Comparison of ENCODE assay signal across 9 mouse cellular contexts in the genomic region with DNA sequence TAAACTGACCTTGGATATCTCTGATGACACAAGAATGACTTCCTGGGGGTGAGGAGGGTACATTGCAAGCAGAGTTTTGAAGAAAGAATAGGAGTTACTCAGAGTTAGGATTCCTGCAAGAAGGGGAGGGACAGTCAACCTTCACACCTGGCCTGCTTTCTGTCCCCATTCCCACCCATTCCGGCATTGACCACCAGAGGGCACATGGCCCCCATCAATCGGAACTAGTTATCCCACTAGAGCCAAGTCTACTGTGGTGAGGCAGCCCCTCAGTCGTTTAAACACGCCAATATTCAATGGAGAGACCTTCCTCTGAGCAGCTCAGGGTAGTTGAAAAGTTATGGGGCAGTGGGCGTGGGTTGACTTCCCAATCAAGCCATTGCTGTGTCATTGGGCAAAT. TPM values are rescaled to one million over a fixed set of nuclear protein-coding genes. Genes with fewer than 3 reads are reported as not detected.
DNase-seq lines count a peak whose midpoint lies in the region; ATAC-seq and TF ChIP-seq lines count a peak whose summit lies in the region.
"Had no signal": no experiment of that assay in that cellular context is flagged by ENCODE, and none has a peak within 500 bp of the region (broad histone marks: within the 10 kb centered on the region; RNA-seq: fewer than 3 reads in every experiment).

No protein-coding gene starts in this region.

- DNase-seq in CH12.LX (ENCODE audit: extremely low read depth), result peak; percentile 61
- peak; percentile 75 for DNase-seq in adrenal gland, adult 2 months
- peak; percentile 79 to 84 for DNase-seq in heart, postnatal 10 days
- peak; percentile 69 to 78 for DNase-seq in layer of hippocampus, postnatal 36 days
- peak; percentile 83 to 88 for DNase-seq in right cerebral cortex, adult 2 months (ENCODE audit: low spot score in 2 of 2)
- peak; percentile 55 to 75 for DNase-seq in urinary bladder, postnatal 4 days (ENCODE audit: low spot score in 2 of 2)

- H3K36me3 ChIP-seq in CH12.LX (replicated peaks in 1 of 2; ENCODE audit: control insufficient read depth in 1 of 2, insufficient read depth in 1 of 2, low read length in 1 of 2), result peaks cover 0 to 18% of the 10 kb centered on the region in 2 experiments
- H3K36me3 ChIP-seq in embryonic facial prominence, embryonic 12.5 days, result no peaks in the 10 kb centered on the region

- no peak overlapping the region for H3K9ac ChIP-seq in CH12.LX (ENCODE audit: insufficient read depth, low read depth)
- H3K9ac ChIP-seq in embryonic facial prominence, embryonic 12.5 days, result no peak overlapping the region

- peaks cover 30% of the 10 kb centered on the region for H3K79me2 ChIP-seq in CH12.LX (replicated peaks; ENCODE audit: control insufficient read depth, extremely low read depth, insufficient read depth, poor library complexity, severe bottlenecking)

- H3K4me2 ChIP-seq in CH12.LX (ENCODE audit: insufficient read depth, low read depth, poor library complexity, severe bottlenecking), result no peak overlapping the region
- H3K4me2 ChIP-seq in embryonic facial prominence, embryonic 12.5 days (replicated peaks), result peak overlapping the region; percentile 79; the same call in 1 of the 2 replicates

- no peak for TF ChIP-seq POLR2A in CH12.LX (IDR thresholded peaks at IDR 0.05; ENCODE audit: low read depth, low read length)

- peak; percentile 84 for TF ChIP-seq RAD21 in CH12.LX (IDR thresholded peaks at IDR 0.05; ENCODE audit: low read depth, low read length)

- peak; percentile 83 to 91 for TF ChIP-seq CTCF in CH12.LX (conservative IDR thresholded peaks at IDR 0.05 in 1 of 2, IDR thresholded peaks at IDR 0.05 in 1 of 2; ENCODE audit: low read depth in 2 of 2, low read length in 2 of 2)

- peaks cover 22 to 43% of the 10 kb centered on the region in 2 experiments for H3K4me1 ChIP-seq in CH12.LX (ENCODE audit: control insufficient read depth in 1 of 2, insufficient read depth in 2 of 2)
- peaks cover 27% of the 10 kb centered on the region for H3K4me1 ChIP-seq in embryonic facial prominence, embryonic 12.5 days

- intact Hi-C loops in heart, postnatal 10 days (cut with DNase I), result loop anchor here (1.0 to 2.0 kb wide), 2 partner anchors 20 to 44 kb away; no protein-coding TSS in a partner anchor

- ATAC-seq in embryonic facial prominence, embryonic 12.5 days (ENCODE audit: insufficient number of reproducible peaks, insufficient read depth, low FRiP score, low TSS enrichment), result no peak
- ATAC-seq in megakaryocyte progenitor cell, adult 5-6 weeks (replicated peaks; ENCODE audit: poor library complexity), result peak; percentile 48

- peaks cover 2% of the 10 kb centered on the region for H3K27me3 ChIP-seq in CH12.LX (replicated peaks)
- no peaks in the 10 kb centered on the region for H3K27me3 ChIP-seq in embryonic facial prominence, embryonic 12.5 days

- H3K4me3 ChIP-seq in CH12.LX (replicated peaks in 1 of 3; ENCODE audit: low read depth in 2 of 3, low read length in 2 of 3, poor library complexity in 1 of 3), result no peak overlapping the region
- no peak overlapping the region for H3K4me3 ChIP-seq in embryonic facial prominence, embryonic 12.5 days

- dilution Hi-C loops in CH12.LX (cut with MboI; ENCODE audit: extremely low pct_ligation_motif_present, extremely low pct_unique_long_range_greater_than_20kb, low sequenced_read_pairs), result no loop called here

- no peak for TF ChIP-seq EP300 in CH12.LX (IDR thresholded peaks at IDR 0.05; ENCODE audit: low read length)

- peaks cover 8% of the 10 kb centered on the region for H3K9me3 ChIP-seq in CH12.LX (replicated peaks; ENCODE audit: low read length)
- no peaks in the 10 kb centered on the region for H3K9me3 ChIP-seq in embryonic facial prominence, embryonic 12.5 days

- in situ Hi-C loops in CH12.LX (cut with MboI; ENCODE audit: low pct_ligation_motif_present, low pct_unique_long_range_greater_than_20kb, low sequenced_read_pairs), result no loop called here

- 4% methylated on average over 5 of the region's 5 CpGs for WGBS in embryonic facial prominence, embryonic 12.5 days

- no peak overlapping the region for H3K27ac ChIP-seq in CH12.LX (ENCODE audit: insufficient read depth, low read depth)
- 0 out of 2 replicates have a peak overlapping the region, but pooled peaks have one; percentile 1 for H3K27ac ChIP-seq in embryonic facial prominence, embryonic 12.5 days

TF ChIP-seq in CH12.LX, 34 proteins besides CTCF, POLR2A, EP300 and RAD21:
- TF ChIP-seq POLR2AphosphoS2 (IDR thresholded peaks at IDR 0.05; ENCODE audit: low read depth, low read length), result no peak
- TF ChIP-seq JUND (conservative IDR thresholded peaks at IDR 0.05; ENCODE audit: low read depth, low read length), result no peak
- no peak for TF ChIP-seq NRF1 (IDR thresholded peaks at IDR 0.05; ENCODE audit: low read depth, low read length)
- TF ChIP-seq SMC3 (IDR thresholded peaks at IDR 0.05; ENCODE audit: low read depth, low read length), result peak; percentile 88
- TF ChIP-seq HCFC1 (IDR thresholded peaks at IDR 0.05; ENCODE audit: low read depth, low read length), result no peak
- 0 out of 2 replicates have a peak, but pooled peaks have one; percentile 30 for TF ChIP-seq IRF4 (IDR thresholded peaks at IDR 0.05; ENCODE audit: low read depth, low read length)
TF ChIP-seq in CH12.LX: peak in this region for 2.

RNA-seq across cellular contexts. Expression of a gene that starts 1.6 kb away (rescaled TPM):
- total RNA-seq in CH12.LX (2012; rRNA removed) (67.9 and 74.8 TPM in 2 replicates), CH12.LX (2014; rRNA removed) (28.9 and 32.4 TPM in 2 replicates)
- 90.7 and 112 TPM in 2 replicates for polyA plus RNA-seq in CH12.LX (2012; ENCODE audit: insufficient read length, low read depth)
- 10 to 100 TPM; 51.6 to 51.8 TPM for total RNA-seq in adrenal gland, adult 2 months (2021)
- polyA plus RNA-seq in adrenal gland, adult 2 months (2012; rRNA removed), result 222 and 226 TPM in 2 replicates
- polyA plus RNA-seq in embryonic facial prominence, embryonic 12.5 days (2016; fragmentation: Nextera tagmentation; extraction: Ambion mirVana), result 109 and 111 TPM in 2 replicates
- 10 to 100 TPM; 31.8 to 34.4 TPM for total RNA-seq in heart, postnatal 10 days (2021)
- total RNA-seq in layer of hippocampus, postnatal 36 days (2021), result 10 to 100 TPM; 81.4 to 82.9 TPM
- 55.6 and 63.0 TPM in 2 replicates for total RNA-seq in megakaryocyte progenitor cell, adult 5-6 weeks (2015)
- 18.4 and 20.2 TPM in 2 replicates for total RNA-seq in megakaryocyte progenitor cell, adult 5-6 weeks (2017)

RNA-seq across cellular contexts. Expression of a gene that starts 8.7 kb away (rescaled TPM):
- total RNA-seq in CH12.LX (2012; rRNA removed), result 0.25 TPM in 2 replicates
- total RNA-seq in CH12.LX (2014; rRNA removed), result not detected in 2 replicates
- polyA plus RNA-seq in CH12.LX (2012; ENCODE audit: insufficient read length, low read depth), result not detected in 2 replicates
- total RNA-seq in adrenal gland, adult 2 months (2021), result 10 to 100 TPM in 1 of 2 experiments, 1 to 10 TPM in 1; 10.0 to 37.2 TPM
- 47.0 and 74.7 TPM in 2 replicates for polyA plus RNA-seq in adrenal gland, adult 2 months (2012; rRNA removed)
- polyA plus RNA-seq in embryonic facial prominence, embryonic 12.5 days (2016; fragmentation: Nextera tagmentation; extraction: Ambion mirVana), result 3.5 and 3.7 TPM in 2 replicates
- total RNA-seq in heart, postnatal 10 days (2021), result 1 to 10 TPM; 5.8 to 7.4 TPM
- 1 to 10 TPM; 1.3 to 1.8 TPM for total RNA-seq in layer of hippocampus, postnatal 36 days (2021)
- total RNA-seq in megakaryocyte progenitor cell, adult 5-6 weeks (2015), result 1.6 and 2.7 TPM in 2 replicates
- total RNA-seq in megakaryocyte progenitor cell, adult 5-6 weeks (2017), result 1.3 and 3.6 TPM in 2 replicates

RNA-seq across cellular contexts. Expression of a gene that starts 13.5 kb away (rescaled TPM):
- total RNA-seq in CH12.LX (2012; rRNA removed) (not detected in 2 replicates), CH12.LX (2014; rRNA removed) (not detected in 2 replicates)
- not detected in 2 replicates for polyA plus RNA-seq in CH12.LX (2012; ENCODE audit: insufficient read length, low read depth)
- not detected for total RNA-seq in adrenal gland, adult 2 months (2021)
- 0.18 and 0.68 TPM in 2 replicates for polyA plus RNA-seq in adrenal gland, adult 2 months (2012; rRNA removed)
- 0.33 and 0.65 TPM in 2 replicates for polyA plus RNA-seq in embryonic facial prominence, embryonic 12.5 days (2016; fragmentation: Nextera tagmentation; extraction: Ambion mirVana)
- not detected for total RNA-seq in heart, postnatal 10 days (2021)
- total RNA-seq in layer of hippocampus, postnatal 36 days (2021), result 1 to 10 TPM; 1.1 to 1.3 TPM
- total RNA-seq in megakaryocyte progenitor cell, adult 5-6 weeks (2015), result not detected in 2 replicates
- total RNA-seq in megakaryocyte progenitor cell, adult 5-6 weeks (2017), result not detected in 2 replicates
- polyA plus RNA-seq: large intestine, adult 2 months had no signal

RNA-seq across cellular contexts. Expression of a gene that starts 22.0 kb away (rescaled TPM):
- total RNA-seq in CH12.LX (2012; rRNA removed), result 50.1 and 50.5 TPM in 2 replicates
- 13.5 and 18.1 TPM in 2 replicates for total RNA-seq in CH12.LX (2014; rRNA removed)
- polyA plus RNA-seq in CH12.LX (2012; ENCODE audit: insufficient read length, low read depth), result 40.2 and 49.0 TPM in 2 replicates
- 10 to 100 TPM; 55.4 to 62.8 TPM for total RNA-seq in adrenal gland, adult 2 months (2021)
- polyA plus RNA-seq in adrenal gland, adult 2 months (2012; rRNA removed), result 87.6 and 89.0 TPM in 2 replicates
- polyA plus RNA-seq in embryonic facial prominence, embryonic 12.5 days (2016; fragmentation: Nextera tagmentation; extraction: Ambion mirVana), result 49.6 and 54.0 TPM in 2 replicates
- 10 to 100 TPM; 36.3 to 54.4 TPM for total RNA-seq in heart, postnatal 10 days (2021)
- 10 to 100 TPM; 50.1 to 52.6 TPM for total RNA-seq in layer of hippocampus, postnatal 36 days (2021)
- 36.9 and 46.9 TPM in 2 replicates for total RNA-seq in megakaryocyte progenitor cell, adult 5-6 weeks (2015)
- 10.8 and 14.6 TPM in 2 replicates for total RNA-seq in megakaryocyte progenitor cell, adult 5-6 weeks (2017)

RNA-seq across cellular contexts. Expression of a gene that starts 22.4 kb away (rescaled TPM):
- total RNA-seq in CH12.LX (2012; rRNA removed) (0.08 and 0.21 TPM in 2 replicates), CH12.LX (2014; rRNA removed) (not detected in 2 replicates)
- not detected in 2 replicates for polyA plus RNA-seq in CH12.LX (2012; ENCODE audit: insufficient read length, low read depth)
- under 1 TPM in 1 of 2 experiments, not detected in 1; 0.21 TPM for total RNA-seq in adrenal gland, adult 2 months (2021)
- polyA plus RNA-seq in adrenal gland, adult 2 months (2012; rRNA removed), result 0.28 TPM in 1 of 2 replicates, not detected in the other
- polyA plus RNA-seq in embryonic facial prominence, embryonic 12.5 days (2016; fragmentation: Nextera tagmentation; extraction: Ambion mirVana), result 0.06 TPM in 1 of 2 replicates, not detected in the other
- total RNA-seq in heart, postnatal 10 days (2021), result not detected
- under 1 TPM; 0.47 to 0.73 TPM for total RNA-seq in layer of hippocampus, postnatal 36 days (2021)
- 160 and 189 TPM in 2 replicates for total RNA-seq in megakaryocyte progenitor cell, adult 5-6 weeks (2015)
- total RNA-seq in megakaryocyte progenitor cell, adult 5-6 weeks (2017), result 95.1 and 100.0 TPM in 2 replicates
